Mouse (Mus musculus): ENCODE results near the gene Ccdc183.

Ccdc183 gene

GRCm38 (mm10) chr2:25607761-25608622 lies 9.5 kb downstream of the Ccdc183 start, which contains the start of gene Rabl6:
Rabl6 (minus strand) TSS chr2:25608521.
- in situ Hi-C loops (cut with MboI), result no loop called here

- in situ Hi-C loops (cut with MboI), result no loop called here
These were observed 15.0 kb downstream of the Ccdc183 start for GRCm38 (mm10) chr2:25602526-25602925.

- in situ Hi-C loops (cut with MboI), result no loop called here
These were observed 17.4 kb downstream of the Ccdc183 start for GRCm38 (mm10) chr2:25600037-25600436.

GRCm38 (mm10) chr2:25598749-25599148 lies 18.7 kb downstream of the Ccdc183 start:
- in situ Hi-C loops (cut with MboI), result no loop called here

- in situ Hi-C loops (cut with MboI), result no loop called here
These were observed 20.5 kb downstream of the Ccdc183 start for GRCm38 (mm10) chr2:25596765-25597510.

- in situ Hi-C loops (cut with MboI), result no loop called here
These were observed 25.6 kb downstream of the Ccdc183 start for GRCm38 (mm10) chr2:25591863-25592262.

GRCm38 (mm10) chr2:25588227-25588907 lies 29.1 kb downstream of the Ccdc183 start:
- in situ Hi-C loops (cut with MboI), result no loop called here

GRCm38 (mm10) chr2:25587290-25587689 lies 30.2 kb downstream of the Ccdc183 start:
- in situ Hi-C loops (cut with MboI), result no loop called here

GRCm38 (mm10) chr2:25585601-25586000 lies 31.9 kb downstream of the Ccdc183 start:
- in situ Hi-C loops (cut with MboI), result no loop called here

GRCm38 (mm10) chr2:25584856-25585255 lies 32.6 kb downstream of the Ccdc183 start:
- in situ Hi-C loops (cut with MboI), result no loop called here

GRCm38 (mm10) chr2:25584152-25584551 lies 33.3 kb downstream of the Ccdc183 start:
- in situ Hi-C loops (cut with MboI), result no loop called here

- in situ Hi-C loops (cut with MboI), result no loop called here
These were observed 33.9 kb downstream of the Ccdc183 start for GRCm38 (mm10) chr2:25583571-25583970.

GRCm38 (mm10) chr2:25583120-25583481 lies 34.4 kb downstream of the Ccdc183 start:
- in situ Hi-C loops (cut with MboI), result no loop called here

- in situ Hi-C loops (cut with MboI), result no loop called here
These were observed 34.9 kb downstream of the Ccdc183 start for GRCm38 (mm10) chr2:25582466-25583119.

- in situ Hi-C loops (cut with MboI), result no loop called here
These were observed 35.6 kb downstream of the Ccdc183 start for GRCm38 (mm10) chr2:25581901-25582301.

- in situ Hi-C loops (cut with MboI), result no loop called here
These were observed 36.1 kb downstream of the Ccdc183 start, which contains the start of gene Ajm1 for GRCm38 (mm10) chr2:25581294-25581864. Ajm1 (minus strand) TSS chr2:25581757.

- in situ Hi-C loops (cut with MboI), result no loop called here
These were observed 36.8 kb downstream of the Ccdc183 start for GRCm38 (mm10) chr2:25580621-25581101.

GRCm38 (mm10) chr2:25579737-25580460 lies 37.6 kb downstream of the Ccdc183 start:
- in situ Hi-C loops (cut with MboI), result no loop called here

- in situ Hi-C loops (cut with MboI), result no loop called here
These were observed 38.4 kb downstream of the Ccdc183 start for GRCm38 (mm10) chr2:25578796-25579736.

All from mature B cell (primary cell).